Mouse (Mus musculus) spleen, postnatal 4 days (tissue): ENCODE results near the gene Ikbke.

ENCODE experiments used
- DNase-seq, 2 experiments: peaks; one replicate each; pipeline ENCODE4 v3.0.0; 2022; ENCODE audit warnings: low spot score in 2 of 2

The Ikbke gene

GRCm38 (mm10) chr1:131279456-131279776 lies at the start of gene Ikbke:
Gene Ikbke, minus strand, starts transcription at chr1:131279606.
- no peak for DNase-seq

GRCm38 (mm10) chr1:131329093-131329492 lies 49.7 kb upstream of the Ikbke start:
- peak; percentile 26 to 67 for DNase-seq

GRCm38 (mm10) chr1:131327167-131327566 lies 47.8 kb upstream of the Ikbke start:
- DNase-seq: no peak

- DNase-seq: no peak
These were observed 45.5 kb upstream of the Ikbke start for GRCm38 (mm10) chr1:131324816-131325463.

GRCm38 (mm10) chr1:131319598-131320330 lies 40.4 kb upstream of the Ikbke start:
- no peak for DNase-seq

GRCm38 (mm10) chr1:131318397-131318796 lies 39.0 kb upstream of the Ikbke start:
- DNase-seq: no peak

- no peak for DNase-seq
These were observed 38.2 kb upstream of the Ikbke start for GRCm38 (mm10) chr1:131317625-131318024.

- no peak for DNase-seq
These were observed 31.9 kb upstream of the Ikbke start for GRCm38 (mm10) chr1:131311284-131311683.

- DNase-seq: no peak
These were observed 30.9 kb upstream of the Ikbke start for GRCm38 (mm10) chr1:131310237-131310818.

- DNase-seq: no peak
These were observed 21.3 kb upstream of the Ikbke start for GRCm38 (mm10) chr1:131300750-131301149.

GRCm38 (mm10) chr1:131299788-131300187 lies 20.4 kb upstream of the Ikbke start:
- DNase-seq: no peak

GRCm38 (mm10) chr1:131299240-131299639 lies 19.8 kb upstream of the Ikbke start:
- DNase-seq: no peak

GRCm38 (mm10) chr1:131298171-131298570 lies 18.8 kb upstream of the Ikbke start:
- no peak for DNase-seq

GRCm38 (mm10) chr1:131296726-131297125 lies 17.3 kb upstream of the Ikbke start:
- no peak for DNase-seq

- DNase-seq: no peak
These were observed 15.8 kb upstream of the Ikbke start for GRCm38 (mm10) chr1:131295200-131295599.

GRCm38 (mm10) chr1:131293922-131294250 lies 14.5 kb upstream of the Ikbke start:
- no peak for DNase-seq

GRCm38 (mm10) chr1:131293221-131293921 lies 14.0 kb upstream of the Ikbke start:
- no peak for DNase-seq

- peak; percentile 56 to 80 for DNase-seq
These were observed 11.2 kb upstream of the Ikbke start for GRCm38 (mm10) chr1:131290648-131291047.

GRCm38 (mm10) chr1:131288938-131289337 lies 9.5 kb upstream of the Ikbke start:
- no peak for DNase-seq

GRCm38 (mm10) chr1:131287267-131287666 lies 7.9 kb upstream of the Ikbke start:
- DNase-seq: no peak

- DNase-seq: no peak
These were observed 7.4 kb upstream of the Ikbke start for GRCm38 (mm10) chr1:131286803-131287202.

- no peak for DNase-seq
These were observed 5.2 kb upstream of the Ikbke start for GRCm38 (mm10) chr1:131284616-131285015.

GRCm38 (mm10) chr1:131284167-131284566 lies 4.8 kb upstream of the Ikbke start:
- no peak for DNase-seq
